Mouse (Mus musculus) forelimb bud, embryonic 11.5 days (tissue): Measurements from ENCODE around the gene Phykpl.
A peak's percentile ranks its signal among the peaks of the same experiment; 100 is the strongest.

ENCODE experiments used
- DNase-seq: peaks from one replicate; pipeline ENCODE4 v3.0.0-alpha.2; 2012; ENCODE audit warnings: low read depth, low spot score

Phykpl gene

GRCm38 (mm10) chr11:51644217-51644616 lies 59.7 kb downstream of the Phykpl start:
- no peak for DNase-seq

- no peak for DNase-seq
Observed at GRCm38 (mm10) chr11:51645293-51645692, 60.7 kb downstream of the Phykpl start.

DNA sequence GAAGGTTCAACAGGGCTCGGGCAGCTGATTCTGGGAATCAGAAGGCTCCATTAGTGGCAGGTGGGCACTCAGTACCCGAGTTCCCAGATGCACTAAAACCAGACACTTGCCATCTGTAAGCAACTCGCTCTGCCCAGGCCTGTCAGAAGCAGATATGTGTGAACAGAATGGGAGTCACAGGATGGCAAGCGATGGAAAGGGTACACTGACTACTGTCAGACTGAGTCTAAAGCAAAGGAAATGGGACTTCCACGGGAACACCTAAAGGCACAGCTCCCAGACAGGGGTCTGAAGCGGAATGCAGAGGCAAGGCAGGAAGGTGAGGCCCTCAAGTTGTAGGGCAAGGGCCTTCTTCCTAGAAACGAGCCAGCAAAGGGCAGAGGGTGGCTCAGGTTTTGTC lies 61.7 kb downstream of the Phykpl start:
- DNase-seq, result no peak

DNA sequence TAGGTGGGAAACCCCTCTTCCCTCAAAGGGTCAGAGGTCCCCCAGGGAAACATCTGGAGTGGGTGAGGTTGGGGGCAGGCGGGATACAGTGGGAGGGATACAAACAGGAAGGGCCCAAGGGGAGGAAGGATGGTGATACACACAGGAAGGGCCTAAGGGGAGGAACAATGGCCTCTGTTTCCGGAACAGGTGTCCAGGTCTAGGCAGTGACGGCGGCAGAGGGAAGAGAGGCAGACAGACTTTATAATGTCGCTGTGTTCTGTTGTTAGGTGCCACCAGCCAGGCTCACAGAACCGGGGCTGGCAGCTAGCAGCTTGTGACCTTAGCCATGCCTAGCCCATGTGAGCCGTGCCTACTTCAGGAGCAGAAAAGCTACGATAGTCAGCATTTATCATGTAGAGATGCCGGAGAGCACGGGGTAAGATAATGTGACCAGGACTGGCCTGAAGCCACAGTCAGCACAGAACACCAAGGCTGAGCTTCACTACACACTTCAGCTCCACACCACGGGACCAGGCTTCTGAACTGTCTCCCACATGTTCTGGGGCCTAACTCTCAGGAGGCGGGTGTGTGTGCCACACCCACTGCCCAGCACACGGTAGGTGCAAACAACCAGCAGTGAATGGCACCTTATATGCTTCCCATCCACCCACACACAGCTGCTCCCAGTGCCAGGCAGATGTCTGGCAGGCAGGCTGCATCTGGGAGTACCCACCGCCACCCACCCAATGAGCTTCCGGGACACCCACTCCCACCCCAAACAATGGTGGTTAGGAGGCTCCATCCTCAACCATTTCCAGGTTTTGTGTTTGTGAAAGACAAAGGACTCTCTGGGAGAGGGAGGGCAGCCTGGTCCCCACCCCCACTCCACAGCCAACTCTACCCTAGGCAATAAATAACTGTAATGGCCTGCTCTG lies 62.5 kb downstream of the Phykpl start:
- no peak for DNase-seq

GRCm38 (mm10) chr11:51648566-51648965 lies 64.0 kb downstream of the Phykpl start:
- peak; percentile 73 for DNase-seq

DNA sequence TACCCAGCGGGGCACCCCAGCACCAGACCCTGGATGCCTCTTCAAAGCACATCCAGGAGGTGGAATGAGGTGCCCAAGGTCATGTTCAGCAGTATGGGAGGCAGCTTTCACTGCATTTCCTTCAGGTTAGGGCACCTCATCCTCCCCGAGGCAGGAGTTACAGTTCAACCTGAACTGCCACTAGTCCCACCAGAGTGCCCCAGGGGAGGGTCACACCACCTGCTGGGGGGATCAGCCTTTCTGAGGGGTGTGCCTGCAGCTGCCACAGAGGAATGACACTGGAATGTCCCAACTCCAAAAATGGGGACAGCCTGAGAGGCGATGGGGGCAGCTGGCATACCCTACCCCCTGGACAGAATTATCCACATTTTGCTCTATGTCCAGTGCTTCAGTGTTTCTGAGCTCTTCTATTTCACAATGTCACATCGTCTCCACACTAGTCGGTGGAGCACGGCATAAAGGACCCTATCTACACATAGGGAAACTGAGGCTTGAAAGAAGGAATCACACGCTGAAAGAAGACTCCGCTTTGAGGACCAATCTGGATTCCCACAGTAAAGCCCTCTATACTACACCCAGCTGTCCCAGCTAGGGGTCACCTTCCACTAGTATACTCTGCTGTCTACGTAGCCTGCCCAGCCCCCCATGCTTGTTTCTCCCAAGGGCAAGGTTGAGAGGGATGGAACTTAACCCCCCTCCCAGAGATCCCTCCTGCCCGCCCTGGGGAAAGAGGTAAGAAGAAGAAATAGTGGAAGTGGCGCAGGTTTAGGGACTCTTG lies 64.7 kb downstream of the Phykpl start:
- DNase-seq, result no peak

GRCm38 (mm10) chr11:51649889-51650199 lies 65.3 kb downstream of the Phykpl start:
- DNase-seq, result no peak

- no peak for DNase-seq
Observed at GRCm38 (mm10) chr11:51650261-51650660, 65.7 kb downstream of the Phykpl start.

GRCm38 (mm10) chr11:51650691-51651515 lies 66.3 kb downstream of the Phykpl start, which contains the start of the genes N4bp3 and D930048N14Rik:
Gene N4bp3, minus strand, starts transcription at chr11:51650842.
Gene D930048N14Rik, plus strand, starts transcription at chr11:51650954.
- peak; percentile 70 for DNase-seq

GRCm38 (mm10) chr11:51652889-51653418 lies 68.4 kb downstream of the Phykpl start:
- no peak for DNase-seq

GRCm38 (mm10) chr11:51653736-51654135 lies 69.2 kb downstream of the Phykpl start:
- no peak for DNase-seq
